In genomic region chr12:39317229-39317628, GRCm38 (mm10) we compare ENCODE assay signal across 17 mouse cellular contexts.
DNase-seq lines count a peak whose midpoint lies in the region; ATAC-seq and TF ChIP-seq lines count a peak whose summit lies in the region.
"Had no signal": no experiment of that assay in that cellular context is flagged by ENCODE, and none has a peak within 500 bp of the region (broad histone marks: within the 10 kb centered on the region; RNA-seq: fewer than 3 reads in every experiment).

No protein-coding gene starts in this region.

- H3K36me3 ChIP-seq in heart, embryonic 11.5 days (ENCODE audit: control insufficient read depth, insufficient read depth, low read length) = no peaks in the 10 kb centered on the region
- no peaks in the 10 kb centered on the region for H3K36me3 ChIP-seq in midbrain, embryonic 15.5 days (replicated peaks)
- no peaks in the 10 kb centered on the region for H3K36me3 ChIP-seq in neural tube, embryonic 15.5 days
- H3K36me3 ChIP-seq: intestine, embryonic 15.5 days; lung, embryonic 15.5 days; stomach, embryonic 15.5 days had no signal

- intact Hi-C loops in heart, postnatal 10 days (cut with DNase I) = no loop called here
- intact Hi-C loops in gastrocnemius, adult 2 months (cut with DNase I) = no loop called here

- no peaks in the 10 kb centered on the region for H3K27me3 ChIP-seq in heart, embryonic 11.5 days (ENCODE audit: control insufficient read depth, insufficient read depth, low read length)
- H3K27me3 ChIP-seq in midbrain, embryonic 15.5 days (replicated peaks) = no peaks in the 10 kb centered on the region
- H3K27me3 ChIP-seq in neural tube, embryonic 15.5 days (replicated peaks) = no peaks in the 10 kb centered on the region
- H3K27me3 ChIP-seq: intestine, embryonic 15.5 days; lung, embryonic 15.5 days; stomach, embryonic 15.5 days had no signal

- no peak overlapping the region for H3K27ac ChIP-seq in heart, embryonic 11.5 days (ENCODE audit: low read depth, low read length)
- H3K27ac ChIP-seq in gastrocnemius, adult 2 months = no peak overlapping the region; the same call in 1 of the 2 replicates
- H3K27ac ChIP-seq in midbrain, embryonic 15.5 days = no peak overlapping the region
- H3K27ac ChIP-seq in neural tube, embryonic 15.5 days (replicated peaks) = no peak overlapping the region
- H3K27ac ChIP-seq: heart, adult 2 months; intestine, embryonic 15.5 days; lung, embryonic 15.5 days; stomach, embryonic 15.5 days had no signal

- H3K4me3 ChIP-seq in heart, embryonic 11.5 days (ENCODE audit: low read depth, low read length) = no peak overlapping the region
- no peak overlapping the region for H3K4me3 ChIP-seq in gastrocnemius, adult 2 months
- H3K4me3 ChIP-seq in midbrain, embryonic 15.5 days = no peak overlapping the region
- no peak overlapping the region for H3K4me3 ChIP-seq in neural tube, embryonic 15.5 days (replicated peaks)
- H3K4me3 ChIP-seq: erythroblast, embryonic 14.5 days; heart, adult 2 months; intestine, embryonic 15.5 days; lung, embryonic 15.5 days; stomach, embryonic 15.5 days had no signal

- no peak overlapping the region for H3K4me2 ChIP-seq in heart, embryonic 11.5 days
- no peak overlapping the region for H3K4me2 ChIP-seq in midbrain, embryonic 15.5 days
- H3K4me2 ChIP-seq in neural tube, embryonic 15.5 days = no peak overlapping the region
- H3K4me2 ChIP-seq: intestine, embryonic 15.5 days; lung, embryonic 15.5 days; stomach, embryonic 15.5 days had no signal

- ATAC-seq in heart, embryonic 11.5 days (replicated peaks; ENCODE audit: insufficient number of reproducible peaks, low FRiP score, low TSS enrichment) = no peak
- ATAC-seq in cerebellum, adult (ENCODE audit: insufficient number of reproducible peaks, low FRiP score, low TSS enrichment) = peak; percentile 97
- ATAC-seq in midbrain, embryonic 15.5 days (replicated peaks) = no peak
- no peak for ATAC-seq in neural tube, embryonic 15.5 days (ENCODE audit: low FRiP score)
- ATAC-seq: intestine, embryonic 15.5 days had no signal

- no peak for TF ChIP-seq CTCF in gastrocnemius, adult 2 months (IDR thresholded peaks at IDR 0.05)

- no peak overlapping the region for H3K9ac ChIP-seq in heart, embryonic 11.5 days (ENCODE audit: low read depth, low read length)
- H3K9ac ChIP-seq in midbrain, embryonic 15.5 days = no peak overlapping the region
- no peak overlapping the region for H3K9ac ChIP-seq in neural tube, embryonic 15.5 days (replicated peaks)
- H3K9ac ChIP-seq: intestine, embryonic 15.5 days; lung, embryonic 15.5 days; stomach, embryonic 15.5 days had no signal

- 75% methylated on average over 4 of the region's 4 CpGs for WGBS in heart, embryonic 11.5 days (ENCODE audit: insufficient replicate concordance)
- WGBS in midbrain, embryonic 15.5 days = 87% methylated on average over 4 of the region's 4 CpGs
- WGBS in neural tube, embryonic 15.5 days = 86% methylated on average over 4 of the region's 4 CpGs

- H3K9me3 ChIP-seq in heart, embryonic 11.5 days (replicated peaks; ENCODE audit: control insufficient read depth, low read length) = no peaks in the 10 kb centered on the region
- no peaks in the 10 kb centered on the region for H3K9me3 ChIP-seq in midbrain, embryonic 15.5 days
- no peaks in the 10 kb centered on the region for H3K9me3 ChIP-seq in neural tube, embryonic 15.5 days (replicated peaks)
- H3K9me3 ChIP-seq: intestine, embryonic 15.5 days; lung, embryonic 15.5 days; stomach, embryonic 15.5 days had no signal

- no peaks in the 10 kb centered on the region for H3K4me1 ChIP-seq in heart, embryonic 11.5 days (ENCODE audit: control insufficient read depth, insufficient read depth, low read length)
- no peaks in the 10 kb centered on the region for H3K4me1 ChIP-seq in midbrain, embryonic 15.5 days
- no peaks in the 10 kb centered on the region for H3K4me1 ChIP-seq in neural tube, embryonic 15.5 days
- H3K4me1 ChIP-seq: intestine, embryonic 15.5 days; lung, embryonic 15.5 days; stomach, embryonic 15.5 days had no signal

- DNase-seq in heart, postnatal 10 days = peak; percentile 4 to 22
- DNase-seq in cerebellum, adult 8-10 months = peak; percentile 98
- DNase-seq in gastrocnemius, adult 2 months = peak; percentile 64
- DNase-seq in spleen, adult 18-20 months = no peak
- DNase-seq: embryo, embryonic 11 days; heart, adult 2 months; kidney, postnatal 10 days; retina, postnatal 1 day; thymus, postnatal 36 days had no signal

Comparison
In these comparisons a context has a peak if more than half of its experiments do, and no peak if none do; other contexts are left out.
1. DNase-seq: peak in heart, postnatal 10 days (2 of 2), cerebellum, adult 8-10 months (single experiment) and gastrocnemius, adult 2 months (single experiment); none in spleen, adult 18-20 months (0 of 2).